Mouse (Mus musculus): ENCODE data around the gene Lhx5.

- TF ChIP-seq POLR2A (IDR thresholded peaks at IDR 0.05; ENCODE audit: low read depth, low read length) (no peak), CTCF (conservative IDR thresholded peaks at IDR 0.05; ENCODE audit: insufficient read depth, insufficient read length, low read depth, low read length) (no peak)
Observed at GRCm38 (mm10) chr5:120409385-120410378, 21.8 kb upstream of the Lhx5 start.
